Comparison of ENCODE assay signal across 14 mouse cellular contexts in genomic region chr3:137056544-137057224, GRCm38 (mm10).
DNase-seq lines count a peak whose midpoint lies in the region; ATAC-seq lines count a peak whose summit lies in the region.
"Had no signal": no experiment of that assay in that cellular context is flagged by ENCODE, and none has a peak within 500 bp of the region (broad histone marks: within the 10 kb centered on the region; RNA-seq: fewer than 3 reads in every experiment).

No protein-coding gene starts in this region.

- H3K36me3 ChIP-seq in midbrain, embryonic 11.5 days (ENCODE audit: control insufficient read depth, insufficient read depth, low read length) = no peaks in the 10 kb centered on the region
- H3K36me3 ChIP-seq in midbrain, embryonic 10.5 days = no peaks in the 10 kb centered on the region
- no peaks in the 10 kb centered on the region for H3K36me3 ChIP-seq in forebrain, embryonic 15.5 days
- H3K36me3 ChIP-seq in midbrain, embryonic 13.5 days = no peaks in the 10 kb centered on the region
- H3K36me3 ChIP-seq: G1E; heart, embryonic 12.5 days had no signal

- 86% methylated on average over 6 of the region's 6 CpGs for WGBS in midbrain, embryonic 11.5 days
- WGBS in midbrain, embryonic 10.5 days = 86% methylated on average over 6 of the region's 6 CpGs
- 14% methylated on average over 6 of the region's 6 CpGs for WGBS in forebrain, embryonic 15.5 days
- 76% methylated on average over 6 of the region's 6 CpGs for WGBS in midbrain, embryonic 13.5 days

- H3K4me1 ChIP-seq in midbrain, embryonic 11.5 days (ENCODE audit: control insufficient read depth, insufficient read depth, low read length) = no peaks in the 10 kb centered on the region
- H3K4me1 ChIP-seq in midbrain, embryonic 10.5 days = no peaks in the 10 kb centered on the region
- peaks cover 21% of the 10 kb centered on the region for H3K4me1 ChIP-seq in forebrain, embryonic 15.5 days
- peaks cover 10% of the 10 kb centered on the region for H3K4me1 ChIP-seq in midbrain, embryonic 13.5 days (replicated peaks)
- H3K4me1 ChIP-seq: heart, embryonic 12.5 days had no signal

- no peak for ATAC-seq in midbrain, embryonic 11.5 days (ENCODE audit: low FRiP score)
- ATAC-seq in forebrain, embryonic 15.5 days (replicated peaks) = peak; percentile 67
- no peak; the same call in 1 of the 2 replicates for ATAC-seq in midbrain, embryonic 13.5 days

- intact Hi-C loops in left cerebral cortex, postnatal 14 days (cut with DNase I) = no loop called here

- H3K9ac ChIP-seq in midbrain, embryonic 11.5 days (ENCODE audit: low read length) = no peak overlapping the region
- H3K9ac ChIP-seq in forebrain, embryonic 15.5 days (replicated peaks) = no peak overlapping the region
- H3K9ac ChIP-seq in midbrain, embryonic 13.5 days (replicated peaks) = no peak overlapping the region
- H3K9ac ChIP-seq: heart, embryonic 12.5 days had no signal

- peak; percentile 51 for DNase-seq in midbrain, embryonic 11.5 days (ENCODE audit: low spot score, missing footprints)
- DNase-seq in midbrain, embryonic 10.5 days (ENCODE audit: low spot score) = no peak
- peak; percentile 45 for DNase-seq in retina, postnatal 1 day
- DNase-seq in gastrocnemius, postnatal 25 days = no peak
- DNase-seq in left cerebral cortex, postnatal 14 days (ENCODE audit: low spot score in 2 of 2) = no peak
- DNase-seq: gastrocnemius, postnatal 10 days; kidney, adult 2 months; kidney, postnatal 36 days; liver; lung, adult 2 months had no signal

- H3K9me3 ChIP-seq in midbrain, embryonic 11.5 days (ENCODE audit: control insufficient read depth, low read length) = no peaks in the 10 kb centered on the region
- H3K9me3 ChIP-seq in midbrain, embryonic 10.5 days (replicated peaks) = no peaks in the 10 kb centered on the region
- no peaks in the 10 kb centered on the region for H3K9me3 ChIP-seq in forebrain, embryonic 15.5 days
- no peaks in the 10 kb centered on the region for H3K9me3 ChIP-seq in midbrain, embryonic 13.5 days
- H3K9me3 ChIP-seq: G1E; heart, embryonic 12.5 days had no signal

- no peak overlapping the region for H3K4me3 ChIP-seq in midbrain, embryonic 11.5 days (ENCODE audit: low read depth, low read length)
- no peak overlapping the region for H3K4me3 ChIP-seq in midbrain, embryonic 10.5 days
- 0 out of 2 replicates have a peak overlapping the region, but pooled peaks have one; percentile 14 for H3K4me3 ChIP-seq in forebrain, embryonic 15.5 days
- no peak overlapping the region for H3K4me3 ChIP-seq in midbrain, embryonic 13.5 days (replicated peaks)
- H3K4me3 ChIP-seq: heart, embryonic 12.5 days had no signal

- no peak overlapping the region for H3K27ac ChIP-seq in midbrain, embryonic 11.5 days (ENCODE audit: low read depth, low read length)
- no peak overlapping the region for H3K27ac ChIP-seq in midbrain, embryonic 10.5 days (replicated peaks)
- peak overlapping the region; percentile 85 for H3K27ac ChIP-seq in forebrain, embryonic 15.5 days (replicated peaks)
- peak overlapping the region; percentile 31; the same call in 1 of the 2 replicates for H3K27ac ChIP-seq in midbrain, embryonic 13.5 days

- no peaks in the 10 kb centered on the region for H3K27me3 ChIP-seq in midbrain, embryonic 11.5 days (ENCODE audit: control insufficient read depth, insufficient read depth, low read length)
- no peaks in the 10 kb centered on the region for H3K27me3 ChIP-seq in midbrain, embryonic 10.5 days (ENCODE audit: low read depth, poor library complexity, severe bottlenecking)
- H3K27me3 ChIP-seq in forebrain, embryonic 15.5 days = no peaks in the 10 kb centered on the region
- no peaks in the 10 kb centered on the region for H3K27me3 ChIP-seq in midbrain, embryonic 13.5 days
- H3K27me3 ChIP-seq: heart, embryonic 12.5 days had no signal

- no peak overlapping the region for H3K4me2 ChIP-seq in midbrain, embryonic 11.5 days
- H3K4me2 ChIP-seq in forebrain, embryonic 15.5 days (replicated peaks) = peak overlapping the region; percentile 31
- H3K4me2 ChIP-seq in midbrain, embryonic 13.5 days (replicated peaks) = peak overlapping the region; percentile 19; the same call in 1 of the 2 replicates
- H3K4me2 ChIP-seq: heart, embryonic 12.5 days had no signal

Comparison
In these comparisons a context has a peak if more than half of its experiments do, and no peak if none do; other contexts are left out.
1. DNase-seq: peak in midbrain, embryonic 11.5 days (single experiment) and retina, postnatal 1 day (single experiment); none in midbrain, embryonic 10.5 days (single experiment), gastrocnemius, postnatal 25 days (single experiment) and left cerebral cortex, postnatal 14 days (0 of 2).
2. H3K27ac ChIP-seq: peak in forebrain, embryonic 15.5 days (single experiment) and midbrain, embryonic 13.5 days (single experiment); none in midbrain, embryonic 11.5 days (single experiment) and midbrain, embryonic 10.5 days (single experiment).